Mouse (Mus musculus) liver, adult 2 months (tissue): ENCODE results near the gene Trip12.

Experiments
- CTCF ChIP-seq: fragments of 200-500 bp; IDR thresholded peaks from 2 replicates; pipeline ENCODE4 v1.5.1; 2011; ENCODE audit warnings: low read depth, low read length, control low read depth
- POLR2A ChIP-seq: fragments of 200-500 bp; IDR thresholded peaks from 2 replicates; pipeline ENCODE4 v1.6.1; 2011; ENCODE audit warnings: low read length, control low read depth; ENCODE audit not compliant: insufficient read depth; ENCODE audit errors: extremely low read depth

GRCm38 (mm10) chr1:84795335-84795734 lies 45.0 kb downstream of the Trip12 start:
- no peak for TF ChIP-seq CTCF
- TF ChIP-seq POLR2A: no peak
